Mouse (Mus musculus): Measurements from ENCODE around the gene Pdlim7.
A peak's percentile ranks its signal among the peaks of the same experiment; 100 is the strongest.

Gene Pdlim7

GRCm38 (mm10) chr13:55513111-55513748 is at the start of gene Pdlim7:
TSS of gene Pdlim7 (minus strand) at chr13:55513676.
- DNase-seq, result peak; percentile 91

GRCm38 (mm10) chr13:55557499-55557898 is 44.0 kb upstream of the Pdlim7 start:
- no peak for DNase-seq

DNA sequence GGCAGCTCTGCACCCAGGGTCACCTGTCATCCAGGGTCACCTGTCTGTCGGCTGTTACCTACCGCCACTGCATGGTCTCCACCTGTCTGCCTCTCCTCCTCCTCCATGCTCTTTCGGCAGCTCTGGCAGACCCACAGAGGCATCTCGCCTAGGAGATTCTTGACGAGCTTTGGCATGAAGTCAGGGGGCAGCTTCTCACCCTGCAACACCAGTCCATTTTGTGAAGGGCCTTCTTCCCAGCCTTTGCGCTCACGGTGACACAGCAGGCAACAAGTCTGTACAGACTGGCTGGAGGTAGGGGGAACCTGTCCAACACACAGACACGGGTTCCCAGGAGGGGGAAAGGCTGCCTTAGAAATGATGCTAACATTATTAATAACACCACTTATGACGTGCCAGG is 42.4 kb upstream of the Pdlim7 start:
- no peak for DNase-seq

GRCm38 (mm10) chr13:55549061-55549460 is 35.6 kb upstream of the Pdlim7 start:
- DNase-seq, result no peak

DNA sequence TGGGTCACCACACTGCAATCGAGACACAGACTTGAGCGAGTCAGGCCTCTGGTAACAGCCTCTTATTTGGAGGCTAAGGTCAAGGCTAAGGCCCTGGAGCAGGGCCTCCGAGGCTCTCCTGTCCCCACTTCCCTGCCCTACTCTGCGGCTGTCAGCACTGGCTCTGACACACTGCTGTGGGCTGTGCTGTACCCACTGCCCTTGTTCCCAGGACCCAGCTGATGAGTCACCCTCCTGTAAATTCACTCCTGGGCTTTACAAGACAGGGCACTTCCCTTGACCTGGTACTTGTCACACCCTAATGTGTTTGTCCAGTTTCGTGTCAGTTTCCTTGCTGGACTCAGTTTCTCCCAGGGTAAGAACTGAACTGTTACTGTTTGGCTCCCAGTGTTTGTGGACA is 35.0 kb upstream of the Pdlim7 start:
- DNase-seq, result no peak

- DNase-seq, result no peak
Measured at GRCm38 (mm10) chr13:55547916-55548315, 34.4 kb upstream of the Pdlim7 start.

GRCm38 (mm10) chr13:55544792-55545191 is 31.3 kb upstream of the Pdlim7 start:
- no peak for DNase-seq

DNA sequence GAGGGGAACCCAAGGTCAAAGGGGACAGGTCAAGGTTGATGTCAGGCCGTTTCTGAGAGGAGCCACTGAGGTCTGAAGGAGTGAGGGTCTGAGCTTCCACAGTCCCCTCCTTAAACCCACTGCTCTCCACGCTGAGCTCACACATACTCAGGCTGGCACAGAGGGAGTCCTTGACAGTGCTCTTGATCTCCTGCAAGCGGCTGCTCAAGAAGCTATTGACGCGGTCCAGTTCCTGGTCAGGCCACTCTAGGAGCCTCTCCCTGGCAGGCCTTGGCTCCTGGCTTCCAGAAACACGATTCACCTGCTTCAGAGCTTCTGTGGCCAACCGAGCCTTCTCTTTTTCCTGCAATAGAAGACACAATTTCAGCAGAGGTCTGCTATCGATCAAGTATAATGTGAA is 30.0 kb upstream of the Pdlim7 start:
- DNase-seq, result no peak

- DNase-seq, result no peak
Measured at GRCm38 (mm10) chr13:55542891-55543290, 29.4 kb upstream of the Pdlim7 start.

- peak; percentile 52 to 54 for DNase-seq
Measured at GRCm38 (mm10) chr13:55540933-55541332, 27.5 kb upstream of the Pdlim7 start.

- peak; percentile 94 to 96 for DNase-seq
Measured at GRCm38 (mm10) chr13:55536194-55537175, 23.0 kb upstream of the Pdlim7 start, which contains the start of gene Ddx41. TSS of gene Ddx41 (minus strand) at chr13:55536658.

DNA sequence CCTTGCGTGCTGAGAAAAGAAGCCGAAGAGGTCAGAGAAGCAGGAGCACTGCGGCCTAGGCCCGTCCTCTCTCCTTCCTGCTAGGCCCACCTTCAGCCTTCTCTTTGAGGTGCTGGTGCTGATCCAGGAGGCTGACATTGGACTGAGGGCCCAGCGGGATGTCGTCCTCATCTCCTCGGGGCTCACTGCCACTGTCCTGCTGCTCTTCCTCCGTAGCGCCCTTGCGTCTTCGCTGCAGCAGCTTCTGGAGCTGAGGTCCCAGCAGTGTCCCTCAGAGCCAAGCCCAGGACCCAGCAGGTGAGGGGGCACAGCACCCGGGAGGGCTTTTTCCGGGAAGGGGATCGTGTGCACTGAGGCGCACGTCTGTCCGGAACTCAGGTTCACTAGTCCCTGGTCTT is 22.3 kb upstream of the Pdlim7 start:
- DNase-seq, result no peak

DNA sequence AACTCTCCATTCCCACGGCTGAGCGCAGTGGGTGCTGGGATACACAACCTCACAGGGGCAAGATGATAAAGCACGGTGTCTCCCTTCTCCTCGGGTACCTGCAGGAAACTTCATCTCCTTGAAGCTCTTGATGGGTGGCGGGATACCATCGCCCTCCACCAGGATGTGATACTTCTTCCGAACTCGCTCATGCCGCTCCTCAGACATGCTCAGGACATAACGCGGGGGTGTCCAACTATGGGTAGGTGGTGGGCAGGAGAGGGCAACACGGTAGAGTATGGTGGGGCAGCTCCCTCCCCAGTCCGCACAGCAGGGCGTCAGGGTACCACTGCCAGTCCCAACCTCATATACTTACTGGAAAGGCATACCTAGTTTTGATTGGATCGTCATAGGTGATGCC is 21.7 kb upstream of the Pdlim7 start:
- DNase-seq, result no peak

DNA sequence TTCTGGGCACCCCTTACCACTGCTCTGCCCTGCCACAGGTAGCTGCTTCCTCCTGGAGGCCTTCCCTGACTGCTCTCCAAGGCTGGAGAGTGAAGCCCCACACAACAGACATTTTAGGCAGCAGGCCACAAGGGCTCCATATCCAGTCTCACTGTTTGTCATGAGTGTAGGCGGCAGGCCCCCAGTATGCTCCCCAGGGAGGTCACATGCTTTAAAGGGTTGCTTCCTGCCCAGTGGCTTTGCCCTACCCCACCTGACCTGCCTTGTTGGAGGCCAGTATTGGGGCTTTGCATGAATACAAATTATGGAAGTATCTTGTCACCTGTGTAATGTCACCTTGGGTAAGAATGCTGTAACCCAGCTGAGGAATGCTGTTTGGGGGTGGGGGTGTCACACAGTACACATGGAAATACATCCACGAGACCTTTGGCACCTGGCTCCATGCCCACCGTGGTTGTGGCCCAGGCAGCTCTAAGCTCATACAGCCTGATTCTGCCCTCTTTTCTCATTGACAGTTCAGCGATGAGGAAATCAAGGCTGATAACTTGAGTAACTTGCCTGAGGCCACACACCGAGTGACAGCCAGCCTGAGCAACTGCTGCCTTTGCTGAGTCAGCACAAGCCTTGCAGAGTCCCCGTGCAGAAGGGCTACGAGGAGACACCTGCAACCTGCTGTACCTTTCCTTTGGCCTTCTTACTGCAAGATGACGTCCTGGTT is 15.9 kb upstream of the Pdlim7 start, which contains the start of gene Dok3:
Gene Dok3, minus strand, starts transcription at position 99 of the 718 bp plus-strand sequence.
- DNase-seq, result peak; percentile 87 to 90

DNA sequence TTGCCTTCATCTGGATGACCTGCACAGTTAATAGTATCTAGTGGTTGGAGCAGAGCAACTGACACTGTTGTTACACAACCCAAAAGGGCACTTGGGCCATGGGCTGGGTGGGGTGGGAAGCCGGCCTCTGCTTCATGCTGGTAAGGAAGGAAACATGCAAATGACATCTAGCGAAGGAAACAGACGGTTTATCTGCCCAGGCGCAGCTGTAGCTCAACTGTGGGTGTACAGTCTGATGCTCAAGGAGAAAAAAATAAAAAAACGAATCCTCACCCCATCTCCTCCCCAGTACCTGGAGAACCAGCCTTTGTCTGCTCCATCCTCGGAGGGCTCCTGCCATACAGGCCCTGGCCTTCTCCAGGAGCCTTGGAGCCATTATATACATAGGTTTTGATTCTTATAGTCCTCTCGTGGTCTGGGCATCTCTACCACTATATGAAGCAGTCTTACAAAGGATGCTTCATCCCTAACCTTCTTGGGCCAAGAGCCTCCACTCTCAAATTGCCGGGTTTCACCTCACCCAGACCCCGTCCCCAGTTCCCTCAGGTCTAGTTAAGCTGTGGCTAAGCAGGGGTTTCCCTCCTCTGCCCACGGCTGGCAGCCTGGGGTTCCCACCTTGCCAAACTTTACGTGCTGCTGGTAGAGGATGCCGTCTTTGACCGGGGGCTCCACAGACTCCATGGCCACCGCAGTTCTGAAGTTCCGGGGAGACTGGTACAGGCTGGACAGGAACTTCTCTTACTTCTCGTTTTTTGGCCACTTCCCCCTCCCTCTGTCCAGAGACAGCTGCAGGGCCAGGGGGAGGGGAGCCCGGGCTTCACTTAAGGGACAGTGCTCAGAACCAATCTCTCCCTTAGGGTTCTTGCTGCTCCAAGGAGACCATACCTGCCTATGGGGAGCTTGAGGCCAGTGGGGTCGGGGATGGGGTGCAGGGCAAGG is 14.6 kb upstream of the Pdlim7 start:
- DNase-seq, result peak; percentile 57 to 58

DNA sequence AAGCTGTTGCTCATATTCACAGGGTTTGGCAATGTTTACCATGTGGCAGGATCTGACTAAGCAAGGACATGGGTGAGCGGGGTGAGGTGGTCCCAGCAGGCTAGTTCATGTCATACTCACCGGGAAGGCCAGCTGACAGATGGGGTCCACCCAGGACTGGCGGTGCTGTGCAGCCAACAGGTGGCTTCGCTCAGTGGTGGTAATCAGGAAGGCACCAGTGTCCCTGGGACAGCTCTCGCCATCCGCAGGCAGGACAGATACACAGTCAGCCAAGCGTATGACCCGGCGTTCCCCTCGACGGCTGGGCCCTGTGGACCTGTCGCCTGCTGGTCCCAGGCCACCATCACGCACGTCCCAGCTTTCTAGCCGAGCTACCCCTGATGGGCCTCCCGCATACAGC is 13.7 kb upstream of the Pdlim7 start:
- DNase-seq, result peak; percentile 40 to 43

DNA sequence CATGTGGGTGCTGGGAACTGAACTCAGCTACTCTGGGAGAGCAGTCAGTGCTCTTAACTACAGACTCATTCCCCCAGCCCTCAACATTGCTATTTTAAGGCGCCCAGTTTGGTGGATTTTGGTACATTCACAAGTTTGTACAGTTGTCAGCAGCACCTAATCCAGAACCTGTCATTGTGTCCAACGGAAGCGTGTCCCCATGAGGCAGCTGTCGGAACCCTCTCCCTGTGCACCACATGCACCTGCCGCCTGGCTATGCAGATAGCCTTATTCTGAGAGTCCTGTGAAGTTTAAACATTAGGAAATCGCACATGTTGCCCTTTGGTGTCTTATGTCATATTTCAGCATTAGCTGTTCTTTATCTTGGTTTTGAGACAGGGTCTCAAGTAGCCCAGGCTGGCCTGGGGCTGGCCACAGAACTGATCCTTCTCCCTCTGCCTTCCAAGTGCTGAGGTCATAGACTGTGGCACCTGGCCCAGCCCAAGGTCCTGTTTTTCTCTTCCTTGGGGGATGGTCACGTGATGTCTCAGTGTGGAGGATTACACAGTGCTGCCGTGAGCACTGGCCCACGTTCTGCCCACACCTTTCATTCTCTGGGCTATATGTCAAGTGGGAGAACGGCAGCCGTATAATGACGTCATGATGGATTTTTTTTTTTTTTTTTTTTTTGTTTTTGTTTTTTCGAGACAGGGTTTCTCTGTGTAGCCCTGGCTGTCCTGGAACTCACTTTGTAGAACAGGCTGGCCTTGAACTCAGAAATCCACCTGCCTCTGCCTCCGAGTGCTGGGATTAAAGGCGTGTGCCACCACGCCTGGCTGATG is 12.5 kb upstream of the Pdlim7 start:
- DNase-seq, result peak; percentile 36 to 42

- DNase-seq, result no peak
Measured at GRCm38 (mm10) chr13:55523951-55524600, 10.6 kb upstream of the Pdlim7 start.

- DNase-seq, result no peak
Measured at GRCm38 (mm10) chr13:55523278-55523677, 9.8 kb upstream of the Pdlim7 start.

- DNase-seq, result no peak
Measured at GRCm38 (mm10) chr13:55522730-55523129, 9.3 kb upstream of the Pdlim7 start.

DNA sequence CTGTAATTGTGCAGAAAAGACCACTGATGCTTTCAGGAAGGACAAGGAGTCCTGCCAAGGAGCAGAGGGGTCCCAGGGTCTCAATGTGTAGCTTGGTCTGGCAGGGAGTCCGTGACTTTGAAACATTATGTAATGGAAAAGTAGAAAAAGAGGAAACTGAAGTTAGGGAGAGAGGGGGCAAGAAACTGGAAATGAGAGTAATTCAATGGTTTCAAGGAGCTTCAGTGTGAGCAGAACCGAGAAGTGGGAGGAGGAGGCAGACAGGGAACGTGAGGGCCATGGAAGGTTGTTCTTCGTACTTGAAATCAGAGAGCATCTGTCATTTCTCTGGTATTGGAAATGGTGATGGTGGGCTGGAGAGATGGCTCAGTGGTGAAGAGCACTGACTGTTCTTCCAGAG is 6.1 kb upstream of the Pdlim7 start:
- DNase-seq, result no peak

All from B cell, adult 2 months (primary cell).